Mouse (Mus musculus): Measurements from ENCODE around the gene Lman2. TPM values are rescaled to one million over a fixed set of nuclear protein-coding genes. Genes with fewer than 3 reads are reported as not detected.

The Lman2 gene
- total RNA-seq, 1 experiment: 195 TPM

GRCm38 (mm10) chr13:55369531-55370114, 7.0 kb upstream of the Lman2 start, which contains the start of gene Rgs14:
Rgs14 (plus strand) TSS chr13:55369732.
- in situ Hi-C loops (cut with MboI; ENCODE audit: low sequenced_read_pairs in 2 of 2, unreplicated experiment in 2 of 2): no loop called here
- Histone ChIP-seq H3K9me3 (ENCODE audit: control insufficient read depth, insufficient read depth, low read depth, low read length) (no peaks in the 10 kb centered on the region), H3K27ac (ENCODE audit: insufficient read depth, low read depth, low read length, poor library complexity, severe bottlenecking) (no peak within 1 kb of the TSS), H3K36me3 (ENCODE audit: control insufficient read depth, insufficient read depth, low read length, poor library complexity, severe bottlenecking) (no peaks in the 10 kb centered on the region), H3K4me3 (ENCODE audit: insufficient read depth in 1 of 2, low read depth in 1 of 2, low read length in 2 of 2, poor library complexity in 1 of 2, severe bottlenecking in 1 of 2) (no peak within 1 kb of the TSS), H3K4me1 (ENCODE audit: control insufficient read depth in 2 of 2, insufficient read depth in 2 of 2, low read length in 2 of 2, poor library complexity in 1 of 2) (peaks cover 0 to 2% of the 10 kb centered on the region in 2 experiments; a peak in 1 of 4 replicates), H3K9ac (ENCODE audit: insufficient read depth, low read depth, low read length, poor library complexity, severe bottlenecking) (no peak within 1 kb of the TSS)
- no peak for DNase-seq (ENCODE audit: low read depth, low spot score)
- TF ChIP-seq ZNF384 (IDR thresholded peaks at IDR 0.05; ENCODE audit: low read depth, low read length): no peak
- no peak for TF ChIP-seq ZC3H11A (IDR thresholded peaks at IDR 0.05; ENCODE audit: borderline replicate concordance, low read depth, low read length)
- TF ChIP-seq CHD2 (IDR thresholded peaks at IDR 0.05; ENCODE audit: low read depth, low read length): no peak
- TF ChIP-seq MAFK (IDR thresholded peaks at IDR 0.05; ENCODE audit: insufficient read depth, low read depth, low read length): no peak
- TF ChIP-seq HCFC1 (IDR thresholded peaks at IDR 0.05; ENCODE audit: borderline replicate concordance, insufficient read depth, low read length): no peak

DNA sequence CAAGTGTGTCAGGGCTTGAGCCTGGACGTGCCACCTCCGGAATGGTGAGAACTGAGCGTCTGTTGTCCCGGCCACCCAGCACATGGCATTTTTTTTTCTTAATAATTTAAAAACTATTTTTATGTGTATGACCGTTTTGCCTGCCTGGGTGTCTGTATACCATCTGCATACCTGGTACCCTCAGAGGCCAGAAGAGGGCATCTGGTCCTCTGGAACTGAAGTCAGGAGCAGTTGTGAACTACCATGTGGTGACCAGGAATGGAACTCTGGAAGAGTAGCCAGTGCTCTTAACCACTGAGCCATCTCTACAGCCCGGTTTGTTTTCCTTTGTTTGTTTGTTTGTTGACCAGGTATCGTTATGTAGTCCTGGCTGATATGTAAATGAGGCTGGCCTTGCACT, 5.8 kb upstream of the Lman2 start:
- Histone ChIP-seq H3K9ac (ENCODE audit: insufficient read depth, low read depth, low read length, poor library complexity, severe bottlenecking) (no peak overlapping the region), H3K9me3 (ENCODE audit: control insufficient read depth, insufficient read depth, low read depth, low read length) (no peaks in the 10 kb centered on the region), H3K36me3 (ENCODE audit: control insufficient read depth, insufficient read depth, low read length, poor library complexity, severe bottlenecking) (no peaks in the 10 kb centered on the region), H3K4me3 (ENCODE audit: insufficient read depth in 1 of 2, low read depth in 1 of 2, low read length in 2 of 2, poor library complexity in 1 of 2, severe bottlenecking in 1 of 2) (no peak overlapping the region), H3K27ac (ENCODE audit: insufficient read depth, low read depth, low read length, poor library complexity, severe bottlenecking) (no peak overlapping the region), H3K4me1 (ENCODE audit: control insufficient read depth in 2 of 2, insufficient read depth in 2 of 2, low read length in 2 of 2, poor library complexity in 1 of 2) (peaks cover under 1 to 2% of the 10 kb centered on the region in 2 experiments; a peak in 2 of 4 replicates)
- in situ Hi-C loops (cut with MboI; ENCODE audit: low sequenced_read_pairs in 2 of 2, unreplicated experiment in 2 of 2): no loop called here
- no peak for TF ChIP-seq CHD2 (IDR thresholded peaks at IDR 0.05; ENCODE audit: low read depth, low read length)
- no peak for TF ChIP-seq ZNF384 (IDR thresholded peaks at IDR 0.05; ENCODE audit: low read depth, low read length)
- TF ChIP-seq ZC3H11A (IDR thresholded peaks at IDR 0.05; ENCODE audit: borderline replicate concordance, low read depth, low read length): no peak
- TF ChIP-seq HCFC1 (IDR thresholded peaks at IDR 0.05; ENCODE audit: borderline replicate concordance, insufficient read depth, low read length): no peak
- DNase-seq (ENCODE audit: low read depth, low spot score): no peak

DNA sequence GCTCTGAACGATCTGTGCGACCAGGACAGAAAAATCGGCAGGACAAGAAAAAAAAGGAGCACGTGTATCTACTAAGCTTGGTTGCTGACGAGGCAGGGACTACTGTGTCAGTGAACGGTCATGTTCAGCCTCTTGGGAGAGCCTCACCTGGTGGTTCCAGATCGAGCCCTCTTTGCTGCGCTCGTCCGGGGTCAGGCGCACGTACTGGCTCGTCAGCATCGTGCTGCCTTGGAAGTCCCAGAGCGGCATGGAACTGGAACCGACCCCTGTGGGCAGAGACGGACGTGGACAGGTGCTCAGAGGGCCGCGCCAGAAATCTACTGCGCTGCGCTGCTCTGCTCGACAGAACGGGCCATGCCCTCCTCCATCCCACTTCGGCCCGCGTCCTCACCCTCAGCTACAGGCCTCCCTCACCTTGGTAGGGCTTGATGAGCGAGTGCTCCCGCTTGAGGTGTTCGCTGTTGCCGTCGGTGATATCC, 570 bp downstream of the Lman2 start:
- Histone ChIP-seq H3K36me3 (ENCODE audit: control insufficient read depth, insufficient read depth, low read length, poor library complexity, severe bottlenecking) (peaks cover 16% of the 10 kb centered on the region), H3K27ac (ENCODE audit: insufficient read depth, low read depth, low read length, poor library complexity, severe bottlenecking) (peak overlapping the region; percentile 66), H3K9ac (ENCODE audit: insufficient read depth, low read depth, low read length, poor library complexity, severe bottlenecking) (peak overlapping the region; percentile 95), H3K9me3 (ENCODE audit: control insufficient read depth, insufficient read depth, low read depth, low read length) (no peaks in the 10 kb centered on the region), H3K4me1 (ENCODE audit: control insufficient read depth in 2 of 2, insufficient read depth in 2 of 2, low read length in 2 of 2, poor library complexity in 1 of 2) (peaks cover 2 to 12% of the 10 kb centered on the region in 2 experiments; a peak in 3 of 4 replicates), H3K4me3 (ENCODE audit: insufficient read depth in 1 of 2, low read depth in 1 of 2, low read length in 2 of 2, poor library complexity in 1 of 2, severe bottlenecking in 1 of 2) (peak overlapping the region; percentile 86 to 93)
- TF ChIP-seq CHD2 (IDR thresholded peaks at IDR 0.05; ENCODE audit: low read depth, low read length) (no peak), ZNF384 (IDR thresholded peaks at IDR 0.05; ENCODE audit: low read depth, low read length) (no peak), ZC3H11A (IDR thresholded peaks at IDR 0.05; ENCODE audit: borderline replicate concordance, low read depth, low read length) (no peak), HCFC1 (IDR thresholded peaks at IDR 0.05; ENCODE audit: borderline replicate concordance, insufficient read depth, low read length) (no peak), MAFK (IDR thresholded peaks at IDR 0.05; ENCODE audit: insufficient read depth, low read depth, low read length) (no peak)
- DNase-seq (ENCODE audit: low read depth, low spot score): no peak
- in situ Hi-C loops (cut with MboI; ENCODE audit: low sequenced_read_pairs in 2 of 2, unreplicated experiment in 2 of 2): no loop called here

- in situ Hi-C loops (cut with MboI; ENCODE audit: low sequenced_read_pairs in 2 of 2, unreplicated experiment in 2 of 2): no loop called here
- DNase-seq (ENCODE audit: low read depth, low spot score): no peak
- TF ChIP-seq ZNF384 (IDR thresholded peaks at IDR 0.05; ENCODE audit: low read depth, low read length) (no peak), ZC3H11A (IDR thresholded peaks at IDR 0.05; ENCODE audit: borderline replicate concordance, low read depth, low read length) (no peak), MAFK (IDR thresholded peaks at IDR 0.05; ENCODE audit: insufficient read depth, low read depth, low read length) (no peak), HCFC1 (IDR thresholded peaks at IDR 0.05; ENCODE audit: borderline replicate concordance, insufficient read depth, low read length) (no peak), CHD2 (IDR thresholded peaks at IDR 0.05; ENCODE audit: low read depth, low read length) (no peak)
- peaks cover 2 to 12% of the 10 kb centered on the region in 2 experiments; a peak in 3 of 4 replicates for H3K4me1 ChIP-seq (ENCODE audit: control insufficient read depth in 2 of 2, insufficient read depth in 2 of 2, low read length in 2 of 2, poor library complexity in 1 of 2)
- no peak overlapping the region; the same call in 1 of the 2 replicates for H3K9ac ChIP-seq (ENCODE audit: insufficient read depth, low read depth, low read length, poor library complexity, severe bottlenecking)
- no peaks in the 10 kb centered on the region for H3K9me3 ChIP-seq (ENCODE audit: control insufficient read depth, insufficient read depth, low read depth, low read length)
- H3K4me3 ChIP-seq (ENCODE audit: insufficient read depth in 1 of 2, low read depth in 1 of 2, low read length in 2 of 2, poor library complexity in 1 of 2, severe bottlenecking in 1 of 2): peak overlapping the region in 1 of 2 experiments; percentile 93; a peak in 2 of 4 replicates
- H3K27ac ChIP-seq (ENCODE audit: insufficient read depth, low read depth, low read length, poor library complexity, severe bottlenecking): no peak overlapping the region
- peaks cover 19% of the 10 kb centered on the region for H3K36me3 ChIP-seq (ENCODE audit: control insufficient read depth, insufficient read depth, low read length, poor library complexity, severe bottlenecking)
Measured at GRCm38 (mm10) chr13:55361145-55361544, 1.4 kb downstream of the Lman2 start.
